Mouse (Mus musculus) activated CD4-positive, CD25-positive, alpha-beta regulatory T cell, adult 4 months (primary cell): Measurements from ENCODE around the gene Olfr98. TPM values are rescaled to one million over a fixed set of nuclear protein-coding genes. Genes with fewer than 3 reads are reported as not detected.
A peak's percentile ranks its signal among the peaks of the same experiment; 100 is the strongest.
"Not testable (repeated sequence)": the region's sequence is repeated elsewhere in the genome, so short reads cannot be mapped to it uniquely, and the experiment has no call there.

ENCODE experiments used
- ATAC-seq: one replicate; pipeline ENCODE4 v1.8.0; 2017
- polyA plus RNA-seq, 2 experiments: library from polyadenylated mRNA; unstranded; fragments of 100-300 nt; shearing (Covaris generic); gene quantifications; one replicate each; pipeline ENCODE4 v1.2.1; 2017

Gene Olfr98
- 1 to 10 TPM in 1 of 2 experiments, under 1 TPM in 1; 0.54 to 1.0 TPM for polyA plus RNA-seq

DNA sequence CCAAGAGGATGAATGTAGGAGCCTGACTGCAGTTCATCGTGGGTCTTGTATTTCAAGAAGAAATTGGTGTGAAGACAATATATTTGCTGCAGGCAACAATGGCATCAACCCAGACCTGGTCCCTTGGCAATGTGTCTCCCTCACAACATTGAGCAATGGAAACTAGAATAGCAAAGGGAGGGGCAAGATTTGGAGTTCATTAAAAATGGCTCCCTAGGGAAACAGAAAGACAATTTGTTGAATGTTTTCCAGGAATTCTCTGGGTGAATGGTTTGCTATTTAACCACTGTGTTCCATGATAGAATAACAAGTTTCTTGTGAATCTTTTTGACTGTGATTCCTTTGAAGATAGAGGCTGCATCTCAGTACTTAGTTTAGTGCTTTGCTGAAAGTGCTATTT is at the start of gene Olfr98:
Olfr98 (minus strand) TSS at position 124 of the 400 bp plus-strand sequence.
- no peak for ATAC-seq

DNA sequence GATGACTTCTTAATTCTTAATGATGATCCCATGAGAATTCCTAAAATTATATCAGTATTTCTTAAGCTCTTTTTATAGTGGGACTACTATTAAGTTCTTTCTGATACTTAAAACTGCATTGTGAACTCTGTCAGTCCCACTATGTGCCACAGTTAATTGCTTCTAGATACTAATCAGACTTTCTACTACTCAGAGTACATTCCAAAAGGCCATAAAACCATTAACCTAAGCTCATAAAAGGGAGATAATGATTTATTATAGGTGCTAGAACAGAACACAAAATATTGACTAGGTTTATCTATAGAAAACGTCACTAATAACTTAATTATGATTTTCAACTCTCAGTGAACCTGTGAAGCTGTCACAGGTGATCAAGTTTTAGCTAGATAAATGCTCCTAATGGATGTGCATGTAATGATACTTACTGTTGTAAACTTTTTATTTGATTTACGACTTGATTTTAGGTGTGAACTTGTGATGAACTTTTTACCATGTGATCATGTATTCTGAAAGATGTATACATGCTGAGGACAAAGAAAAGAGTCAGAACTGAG is 46.7 kb upstream of the Olfr98 start:
- ATAC-seq: no peak

DNA sequence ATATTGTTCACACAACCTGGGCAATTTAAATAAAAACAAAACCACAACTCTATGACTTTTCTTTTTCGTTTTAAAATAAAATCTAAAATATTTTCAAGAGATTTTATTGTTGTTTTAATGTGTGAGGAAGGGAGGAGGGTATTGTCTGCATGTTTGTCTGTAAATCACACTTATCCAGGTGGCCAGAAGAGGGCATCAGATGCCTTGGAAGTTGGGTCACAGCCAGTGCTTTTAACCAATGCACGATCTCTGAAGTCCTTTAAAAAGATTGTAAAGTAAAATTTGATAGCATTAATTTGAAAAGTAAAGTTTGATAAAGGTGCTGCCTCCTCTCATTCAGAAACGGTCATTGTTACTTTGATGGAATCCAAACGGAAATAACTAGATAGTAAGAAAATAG is 44.9 kb upstream of the Olfr98 start:
- no peak for ATAC-seq

DNA sequence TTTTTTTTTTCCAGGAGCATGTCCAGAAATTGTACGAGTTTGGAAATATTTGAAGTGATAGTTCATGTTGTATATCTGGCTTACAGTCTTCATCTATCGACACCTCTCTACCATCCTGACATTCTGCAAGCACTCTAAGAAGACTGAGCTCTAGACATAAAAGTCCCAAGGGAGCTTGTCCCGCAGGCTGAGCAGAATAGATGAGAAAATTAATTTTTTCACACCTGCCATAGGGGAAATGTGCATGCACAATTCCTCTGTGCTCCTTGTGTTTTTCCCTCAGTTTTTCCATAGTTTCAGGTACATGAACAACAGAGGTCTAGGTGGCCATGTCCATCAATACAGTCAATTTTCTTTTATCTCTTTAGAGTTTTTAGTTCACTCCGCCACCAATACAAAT is 40.7 kb upstream of the Olfr98 start, which contains the start of gene Olfr101:
Olfr101 (minus strand) TSS at position 101 of the 400 bp plus-strand sequence.
- no peak for ATAC-seq

- no peak for ATAC-seq
These were observed 19.8 kb upstream of the Olfr98 start, which contains the start of gene Olfr99 for GRCm38 (mm10) chr17:37283360-37283759. Gene Olfr99, minus strand, starts transcription at chr17:37283460.

DNA sequence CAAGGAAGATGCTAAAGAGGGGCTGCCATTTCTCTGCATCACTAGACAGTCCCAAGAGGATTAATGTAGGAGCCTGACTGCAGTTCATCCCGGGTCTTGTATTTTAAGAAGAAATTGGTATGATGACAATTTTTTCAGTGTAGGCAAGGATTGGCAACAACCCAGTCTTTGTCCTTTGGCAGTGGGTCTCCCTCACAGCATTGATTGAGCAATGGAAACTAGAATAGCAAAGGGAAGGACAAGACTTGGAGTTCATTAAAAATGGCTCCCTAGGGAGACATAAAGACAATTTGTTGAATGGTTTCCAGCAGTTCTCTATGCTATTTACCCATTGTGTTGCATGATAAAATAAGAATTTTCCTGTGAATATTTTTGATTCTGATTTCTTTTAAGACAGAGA is 16.8 kb upstream of the Olfr98 start:
- ATAC-seq: no peak

DNA sequence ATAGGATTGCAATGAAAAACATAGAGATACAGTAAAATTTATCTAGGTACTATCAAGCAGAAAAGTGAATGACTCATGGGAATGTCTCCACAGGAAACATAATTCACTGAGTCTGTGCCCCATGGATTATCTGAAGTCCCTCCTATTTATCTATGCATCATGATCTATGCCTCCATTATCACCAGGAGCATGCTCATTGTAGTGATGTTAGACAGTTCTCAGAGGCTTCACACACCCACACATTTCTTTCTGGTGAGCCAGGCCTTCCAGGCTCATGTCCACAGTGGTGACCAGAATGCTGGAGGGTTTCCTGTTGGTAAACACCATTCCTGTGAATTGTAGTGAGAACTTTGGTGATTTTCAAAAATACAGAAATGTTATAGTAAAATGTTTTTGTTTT is 13.0 kb upstream of the Olfr98 start:
- ATAC-seq: no peak

DNA sequence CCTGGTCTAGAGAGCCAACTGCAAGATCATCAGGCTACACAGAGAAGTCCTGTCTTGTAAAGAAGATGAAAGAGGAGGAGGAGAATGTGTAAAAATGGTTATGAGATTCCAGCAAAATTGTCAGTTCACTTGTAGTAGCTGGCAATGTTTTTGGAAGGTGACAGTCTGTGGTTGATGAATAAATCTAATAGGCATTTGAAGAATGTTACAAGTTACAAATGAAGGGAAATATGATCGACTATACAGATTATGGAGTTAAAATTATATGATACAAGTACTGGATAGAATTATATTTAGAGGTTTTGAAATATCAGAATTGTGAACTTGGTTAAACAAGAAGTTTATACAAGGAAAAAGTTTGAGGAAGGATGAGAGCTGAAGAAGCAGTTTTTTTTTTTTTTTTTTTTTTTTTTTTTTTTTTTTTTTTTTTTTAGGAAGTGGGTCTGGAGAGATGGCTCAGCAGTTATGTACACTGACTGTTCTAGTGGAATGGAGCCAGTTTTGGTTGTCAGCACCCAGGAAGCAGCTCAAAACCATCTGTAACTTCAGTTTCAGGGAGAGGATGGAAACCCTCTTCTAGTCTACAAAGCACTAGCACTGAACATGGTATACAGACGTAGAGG is 12.2 kb upstream of the Olfr98 start:
- ATAC-seq: no peak

DNA sequence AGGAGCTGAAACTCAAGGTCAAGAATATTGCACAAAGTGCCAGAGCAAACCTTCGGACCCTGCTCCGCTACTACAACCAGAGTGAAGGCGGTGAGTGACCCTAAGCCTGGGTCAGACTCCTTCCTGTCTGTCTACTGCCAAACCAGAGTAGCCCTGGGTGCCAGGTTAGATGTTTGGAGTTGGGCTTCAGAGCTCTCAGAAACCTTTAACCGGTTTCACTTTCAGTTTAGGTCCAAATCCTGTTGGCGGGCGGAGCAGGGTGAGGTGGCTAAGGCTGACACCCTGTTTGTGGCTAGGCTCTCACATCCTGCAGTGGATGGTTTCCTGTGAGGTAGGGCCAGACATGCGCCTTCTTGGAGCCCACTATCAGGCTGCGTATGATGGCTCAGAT is 7.1 kb upstream of the Olfr98 start:
- peak; percentile 88 for ATAC-seq

DNA sequence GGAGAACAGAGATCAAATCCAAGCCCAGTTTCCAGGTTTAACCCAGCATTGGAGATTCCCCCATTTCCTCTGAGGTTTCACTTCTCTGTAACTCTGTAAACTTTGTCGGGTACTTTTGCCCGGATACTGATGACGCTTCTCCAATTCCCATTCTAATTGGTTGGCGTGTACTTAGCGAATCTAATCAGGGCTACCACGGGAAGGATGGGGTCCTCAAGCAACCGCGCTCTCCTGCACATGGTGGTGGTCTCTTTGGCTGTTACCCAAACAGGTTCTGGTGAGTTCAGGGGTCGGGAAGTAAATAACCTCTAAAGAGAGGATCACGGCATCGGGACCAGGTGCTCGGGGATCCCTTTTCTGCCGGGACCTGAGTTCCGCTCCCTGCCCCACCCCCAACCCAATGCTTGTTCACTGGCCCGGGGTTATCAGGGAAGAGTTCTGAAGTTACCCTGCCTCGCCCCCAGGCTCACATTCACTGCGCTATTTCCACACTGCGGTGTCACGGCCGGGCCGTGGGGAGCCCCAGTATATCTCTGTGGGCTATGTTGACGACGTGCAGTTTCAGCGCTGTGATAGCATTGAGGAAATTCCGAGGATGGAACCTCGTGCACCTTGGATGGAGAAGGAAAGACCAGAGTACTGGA is 6.6 kb upstream of the Olfr98 start, which contains the start of gene H2-M3:
H2-M3 (plus strand) TSS at position 163 of the 644 bp plus-strand sequence.
- ATAC-seq: peak; percentile 81

- peak; percentile 37 for ATAC-seq
These were observed 13.0 kb downstream of the Olfr98 start for GRCm38 (mm10) chr17:37250544-37250943.

DNA sequence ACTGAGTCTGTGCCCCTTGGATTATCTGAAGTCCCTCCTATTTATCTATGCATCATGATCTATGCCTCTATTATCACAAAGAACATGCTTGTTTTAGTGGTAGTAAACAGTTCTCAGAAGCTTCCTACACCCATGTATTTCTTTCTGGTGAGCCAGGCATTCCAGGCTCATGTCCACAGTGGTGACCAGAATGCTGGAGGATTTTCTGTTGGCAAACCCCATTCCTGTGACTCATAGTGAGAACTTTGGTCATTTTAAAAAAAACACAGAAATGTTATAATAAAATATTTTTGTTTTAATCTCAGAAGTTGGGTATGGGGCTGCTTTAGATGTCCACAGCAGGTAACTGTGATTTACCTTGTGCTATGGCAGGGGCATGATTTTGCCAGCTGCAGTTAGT is 14.1 kb downstream of the Olfr98 start:
- ATAC-seq: no peak

GRCm38 (mm10) chr17:37246715-37247114 is 16.8 kb downstream of the Olfr98 start:
- peak; percentile 99 for ATAC-seq

DNA sequence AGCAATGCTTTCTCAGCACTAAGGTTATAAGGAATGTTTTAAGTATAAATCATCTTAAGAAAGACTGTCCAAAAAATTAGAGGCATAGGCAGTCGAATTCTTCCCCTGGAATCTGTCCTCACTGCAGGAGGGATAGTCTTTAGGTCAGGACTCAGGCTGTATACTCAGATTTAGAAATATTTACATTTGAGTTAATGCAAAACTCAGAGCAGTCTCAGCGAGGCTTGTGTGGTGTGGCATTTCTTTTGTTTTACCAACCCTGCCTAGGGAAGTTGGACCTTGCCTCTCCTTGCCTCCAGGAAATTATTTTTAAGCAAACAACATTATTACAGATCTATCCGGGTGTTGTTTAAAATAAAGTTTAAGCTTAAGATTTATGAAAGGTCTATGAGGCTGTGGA is 21.4 kb downstream of the Olfr98 start:
- no peak for ATAC-seq

DNA sequence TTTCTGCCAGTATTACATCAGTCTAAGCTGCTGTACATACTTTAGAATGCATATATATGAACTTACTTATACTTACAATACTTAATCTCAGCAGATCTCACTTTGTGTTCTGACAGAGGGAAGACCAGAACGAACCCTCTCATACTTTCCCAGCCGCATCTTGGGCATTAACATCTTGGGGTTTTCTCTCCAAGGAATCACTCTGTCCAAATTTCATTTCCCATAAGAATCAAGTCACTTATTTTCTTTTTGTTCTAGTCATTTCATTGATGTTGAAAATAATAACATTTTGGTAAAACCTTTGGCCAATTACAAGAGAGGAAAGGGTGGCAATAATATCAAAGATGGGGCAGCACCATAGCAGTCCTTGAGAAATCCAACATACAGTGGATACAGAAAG is 26.3 kb downstream of the Olfr98 start, which contains the start of gene Olfr97:
Olfr97 (minus strand) TSS at position 101 of the 400 bp plus-strand sequence.
- ATAC-seq: not testable (repeated sequence)

DNA sequence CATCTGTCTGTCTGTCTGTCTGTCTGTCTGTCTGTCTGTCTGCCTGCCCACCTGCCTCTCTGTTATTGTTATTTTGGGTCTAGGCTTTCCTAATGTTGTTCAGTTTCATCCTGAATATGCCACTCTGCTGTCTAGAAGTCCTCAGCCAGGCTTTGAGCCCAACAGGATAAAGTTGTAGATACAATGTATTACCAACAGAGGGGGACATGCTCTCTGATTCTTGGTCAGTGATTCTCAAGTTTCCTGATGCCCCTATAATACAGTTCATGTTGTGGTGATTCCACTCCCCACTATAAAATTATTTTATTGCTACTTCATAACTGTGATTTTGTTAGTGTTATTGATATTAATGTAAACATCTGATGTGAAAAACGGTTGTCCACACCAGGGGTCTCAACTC is 41.7 kb downstream of the Olfr98 start:
- no peak for ATAC-seq

DNA sequence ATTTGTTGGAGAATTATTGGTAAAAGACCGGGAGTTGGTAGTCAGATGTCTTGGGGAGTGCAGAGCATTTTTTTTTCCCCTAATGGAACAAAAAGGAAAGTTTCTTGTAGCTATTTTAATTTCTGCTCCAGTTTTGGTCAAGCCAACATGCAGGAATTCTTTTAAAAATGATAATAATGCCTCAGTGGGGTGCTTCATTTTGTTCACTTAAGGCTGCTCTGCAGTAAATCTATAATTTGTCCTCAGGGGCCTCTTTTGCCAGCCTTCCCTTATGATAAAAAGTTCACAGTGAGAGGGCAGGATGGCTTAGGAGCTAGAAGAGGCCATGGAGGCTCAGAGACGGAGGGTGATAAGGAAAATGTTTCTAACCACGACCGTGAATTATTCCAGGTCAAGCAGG is 43.7 kb downstream of the Olfr98 start, which contains the start of gene Olfr96:
Olfr96 (plus strand) TSS at position 301 of the 400 bp plus-strand sequence.
- ATAC-seq: no peak

DNA sequence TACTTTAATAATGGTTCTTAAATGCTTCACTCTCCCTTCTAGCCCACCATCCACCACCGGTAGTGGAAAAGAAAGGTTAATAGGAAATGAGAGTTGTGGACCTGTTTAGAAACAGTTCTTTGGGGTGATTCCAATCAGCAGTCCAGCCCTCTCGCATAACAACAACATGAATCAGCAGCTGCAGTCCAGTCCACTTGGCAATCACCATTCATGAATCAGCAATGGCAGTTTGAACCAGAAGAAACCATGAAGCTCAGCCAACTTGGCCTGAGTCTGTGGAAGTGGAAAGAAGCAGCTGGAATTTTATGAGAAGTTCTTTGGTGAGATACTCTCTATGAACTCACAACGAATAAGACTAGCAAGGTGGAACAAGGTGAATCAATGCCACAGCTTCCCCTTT is 45.1 kb downstream of the Olfr98 start:
- ATAC-seq: no peak

GRCm38 (mm10) chr17:37213018-37213417 is 50.5 kb downstream of the Olfr98 start, which contains the start of gene Olfr95:
Gene Olfr95, minus strand, starts transcription at chr17:37213118.
- no peak for ATAC-seq
